Mouse (Mus musculus): ENCODE data around the gene Clstn2. TPM values are rescaled to one million over a fixed set of nuclear protein-coding genes. Genes with fewer than 3 reads are reported as not detected.

Clstn2 gene
- total and polyA plus RNA-seq, 3 experiments, result not detected

DNA sequence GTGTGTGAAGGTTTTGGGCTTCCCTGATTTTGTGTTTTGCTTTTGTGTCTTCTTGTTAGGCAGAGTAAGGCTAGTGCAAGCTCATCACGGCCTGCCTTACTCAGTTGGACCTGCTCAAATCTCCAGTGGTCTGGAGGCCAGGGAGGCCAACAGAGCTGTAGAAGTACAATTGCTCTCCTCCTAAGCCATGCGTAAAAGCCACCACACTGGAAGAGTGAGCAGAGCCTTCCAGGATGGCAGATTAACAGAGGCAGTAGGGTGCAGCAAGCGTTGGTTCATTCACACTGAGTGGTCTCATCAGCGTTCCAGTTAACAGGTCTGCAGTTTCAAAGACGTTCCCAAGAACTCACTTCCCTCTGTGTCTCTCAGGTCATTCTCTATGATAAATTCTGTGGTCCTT, 612.1 kb downstream of the Clstn2 start:
- Histone ChIP-seq H3K9me3 (replicated peaks; ENCODE audit: low read length) (peaks cover 71% of the 10 kb centered on the region), H3K27me3 (replicated peaks) (no peaks in the 10 kb centered on the region), H3K9ac (ENCODE audit: insufficient read depth, low read depth) (no peak overlapping the region), H3K4me2 (ENCODE audit: insufficient read depth, low read depth, poor library complexity, severe bottlenecking) (no peak overlapping the region), H3K4me1 (ENCODE audit: control insufficient read depth in 1 of 2, insufficient read depth in 2 of 2) (no peaks in the 10 kb centered on the region), H3K4me3 (replicated peaks in 1 of 3; ENCODE audit: low read depth in 2 of 3, low read length in 2 of 3, poor library complexity in 1 of 3) (no peak overlapping the region), H3K27ac (ENCODE audit: insufficient read depth, low read depth) (no peak overlapping the region), H3K79me2 (replicated peaks; ENCODE audit: control insufficient read depth, extremely low read depth, insufficient read depth, poor library complexity, severe bottlenecking) (no peaks in the 10 kb centered on the region), H3K36me3 (replicated peaks in 1 of 2; ENCODE audit: control insufficient read depth in 1 of 2, insufficient read depth in 1 of 2, low read length in 1 of 2) (no peaks in the 10 kb centered on the region)
- TF ChIP-seq ZKSCAN1 (IDR thresholded peaks at IDR 0.05; ENCODE audit: borderline replicate concordance, low read depth, low read length) (no peak), BHLHE40 (IDR thresholded peaks at IDR 0.05; ENCODE audit: low read depth, low read length) (no peak), CHD1 (IDR thresholded peaks at IDR 0.05; ENCODE audit: low read depth, low read length) (no peak), SMC3 (IDR thresholded peaks at IDR 0.05; ENCODE audit: low read depth, low read length) (no peak), POLR2A (IDR thresholded peaks at IDR 0.05; ENCODE audit: low read depth, low read length) (no peak), ETS1 (conservative IDR thresholded peaks at IDR 0.05; ENCODE audit: low read depth, low read length) (no peak), NRF1 (IDR thresholded peaks at IDR 0.05; ENCODE audit: low read depth, low read length) (no peak), E2F4 (IDR thresholded peaks at IDR 0.05; ENCODE audit: insufficient replicate concordance, low read depth, low read length) (no peak), MXI1 (IDR thresholded peaks at IDR 0.05; ENCODE audit: low read depth, low read length) (no peak), ZMIZ1 (IDR thresholded peaks at IDR 0.05; ENCODE audit: low read depth, low read length) (no peak), UBTF (IDR thresholded peaks at IDR 0.05; ENCODE audit: low read depth, low read length) (no peak), KAT2A (IDR thresholded peaks at IDR 0.05; ENCODE audit: insufficient replicate concordance, low read length) (no peak), TCF12 (IDR thresholded peaks at IDR 0.05; ENCODE audit: low read depth, low read length) (no peak)
- dilution Hi-C loops (cut with MboI; ENCODE audit: extremely low pct_ligation_motif_present, extremely low pct_unique_long_range_greater_than_20kb, low sequenced_read_pairs) (no loop called here), in situ Hi-C loops (cut with MboI; ENCODE audit: low pct_ligation_motif_present, low pct_unique_long_range_greater_than_20kb, low sequenced_read_pairs) (no loop called here)
- no peak for DNase-seq (ENCODE audit: extremely low read depth)

DNA sequence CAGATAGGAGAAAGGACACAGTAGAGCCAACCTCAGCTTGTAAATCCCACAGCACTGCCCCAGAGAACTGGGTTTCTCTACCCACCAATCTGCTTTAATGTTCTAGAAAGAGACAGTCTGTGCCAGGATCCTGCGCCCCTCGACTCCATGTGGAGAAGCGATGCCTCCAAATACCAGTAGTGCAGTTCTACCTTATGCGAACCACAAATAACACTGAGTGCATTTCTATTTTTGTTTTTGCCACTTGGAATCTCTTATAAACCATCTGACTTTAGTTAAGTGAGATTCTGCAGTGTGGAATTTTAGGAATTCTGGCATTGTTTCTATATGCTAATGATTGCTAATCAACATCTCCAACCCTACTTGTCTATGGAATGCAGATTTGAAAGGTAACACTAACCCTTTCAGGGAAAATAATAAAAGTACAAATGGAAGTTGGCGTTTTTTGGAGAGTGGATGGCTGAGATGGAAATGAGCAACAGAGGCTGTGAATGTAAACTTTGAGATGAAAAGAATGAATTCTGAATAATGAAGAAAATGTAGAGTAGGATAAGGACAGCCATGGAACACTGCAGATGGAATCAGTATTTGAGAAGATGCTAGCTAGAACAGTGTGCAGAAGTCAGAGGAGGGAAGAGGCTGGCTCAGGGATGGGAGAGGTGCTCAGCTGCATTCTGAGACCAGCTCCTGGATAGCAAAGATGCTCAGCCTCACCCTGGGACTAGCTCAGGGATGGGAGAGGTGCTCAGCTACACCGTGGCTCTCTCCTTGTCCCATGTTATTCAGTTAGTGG, 617.9 kb downstream of the Clstn2 start:
- no peaks in the 10 kb centered on the region for H3K36me3 ChIP-seq (replicated peaks in 1 of 2; ENCODE audit: control insufficient read depth in 1 of 2, insufficient read depth in 1 of 2, low read length in 1 of 2)
- H3K4me3 ChIP-seq (replicated peaks in 1 of 3; ENCODE audit: low read depth in 2 of 3, low read length in 2 of 3, poor library complexity in 1 of 3), result no peak overlapping the region
- H3K27me3 ChIP-seq (replicated peaks), result no peaks in the 10 kb centered on the region
- H3K9me3 ChIP-seq (replicated peaks; ENCODE audit: low read length), result peaks cover 69% of the 10 kb centered on the region
- in situ Hi-C loops (cut with MboI; ENCODE audit: low pct_ligation_motif_present, low pct_unique_long_range_greater_than_20kb, low sequenced_read_pairs) (no loop called here), dilution Hi-C loops (cut with MboI; ENCODE audit: extremely low pct_ligation_motif_present, extremely low pct_unique_long_range_greater_than_20kb, low sequenced_read_pairs) (no loop called here)
- H3K4me2 ChIP-seq (ENCODE audit: insufficient read depth, low read depth, poor library complexity, severe bottlenecking), result no peak overlapping the region
- H3K79me2 ChIP-seq (replicated peaks; ENCODE audit: control insufficient read depth, extremely low read depth, insufficient read depth, poor library complexity, severe bottlenecking), result no peaks in the 10 kb centered on the region
- no peak for DNase-seq (ENCODE audit: extremely low read depth)
- no peak overlapping the region for H3K9ac ChIP-seq (ENCODE audit: insufficient read depth, low read depth)
- H3K27ac ChIP-seq (ENCODE audit: insufficient read depth, low read depth), result no peak overlapping the region
- H3K4me1 ChIP-seq (ENCODE audit: control insufficient read depth in 1 of 2, insufficient read depth in 2 of 2), result no peaks in the 10 kb centered on the region
- no peak for TF ChIP-seq IRF4 (IDR thresholded peaks at IDR 0.05; ENCODE audit: low read depth, low read length)
- no peak for TF ChIP-seq JUN (IDR thresholded peaks at IDR 0.05; ENCODE audit: insufficient read depth, low read depth, low read length)
- no peak for TF ChIP-seq SIN3A (IDR thresholded peaks at IDR 0.05; ENCODE audit: low read length)
- TF ChIP-seq NRF1 (IDR thresholded peaks at IDR 0.05; ENCODE audit: low read depth, low read length), result no peak
- TF ChIP-seq ZNF384 (IDR thresholded peaks at IDR 0.05; ENCODE audit: low read depth, low read length), result no peak
- no peak for TF ChIP-seq NELFE (IDR thresholded peaks at IDR 0.05; ENCODE audit: low read depth, low read length)
- TF ChIP-seq UBTF (IDR thresholded peaks at IDR 0.05; ENCODE audit: low read depth, low read length), result no peak
- no peak for TF ChIP-seq RCOR1 (conservative IDR thresholded peaks at IDR 0.05; ENCODE audit: low read depth, low read length)
- TF ChIP-seq CHD2 (IDR thresholded peaks at IDR 0.05; ENCODE audit: low read length), result no peak
- no peak for TF ChIP-seq ZKSCAN1 (IDR thresholded peaks at IDR 0.05; ENCODE audit: borderline replicate concordance, low read depth, low read length)
- TF ChIP-seq CTCF (conservative IDR thresholded peaks at IDR 0.05 in 1 of 2, IDR thresholded peaks at IDR 0.05 in 1 of 2; ENCODE audit: low read depth in 2 of 2, low read length in 2 of 2), result no peak
- TF ChIP-seq POLR2AphosphoS2 (IDR thresholded peaks at IDR 0.05; ENCODE audit: low read depth, low read length), result no peak
- no peak for TF ChIP-seq MYC (IDR thresholded peaks at IDR 0.05; ENCODE audit: low read depth, low read length)
- no peak for TF ChIP-seq SMC3 (IDR thresholded peaks at IDR 0.05; ENCODE audit: low read depth, low read length)
- TF ChIP-seq JUND (conservative IDR thresholded peaks at IDR 0.05; ENCODE audit: low read depth, low read length), result no peak
- TF ChIP-seq USF1 (IDR thresholded peaks at IDR 0.05; ENCODE audit: low read depth, low read length), result no peak
- no peak for TF ChIP-seq ELF1 (IDR thresholded peaks at IDR 0.05; ENCODE audit: low read depth, low read length)
- TF ChIP-seq HCFC1 (IDR thresholded peaks at IDR 0.05; ENCODE audit: low read depth, low read length), result no peak
- no peak for TF ChIP-seq TCF12 (IDR thresholded peaks at IDR 0.05; ENCODE audit: low read depth, low read length)
- TF ChIP-seq MEF2A (IDR thresholded peaks at IDR 0.05; ENCODE audit: borderline replicate concordance, low read depth, low read length), result no peak

Measured in CH12.LX (cell line).